Mouse (Mus musculus) thymus, postnatal 0 days (tissue): Measurements from ENCODE around the gene Lamc2. TPM values are rescaled to one million over a fixed set of nuclear protein-coding genes. Genes with fewer than 3 reads are reported as not detected.

Experiments
- DNase-seq: peaks from one replicate; pipeline ENCODE4 v3.0.0-alpha.2; 2015; ENCODE audit warnings: low spot score
- polyA plus RNA-seq: library from polyadenylated mRNA; unstranded; fragments of >200 nt; fragmentation: Nextera tagmentation; extraction: Ambion mirVana; gene quantifications from 2 replicates; pipeline ENCODE4 v1.2.1, GENCODE M21; 2015

Gene Lamc2
- 12.2 and 14.7 TPM in 2 replicates for polyA plus RNA-seq

- peak; percentile 15 for DNase-seq
Measured at GRCm38 (mm10) chr1:153185828-153186803, at the start of gene Lamc2. Gene Lamc2, minus strand, starts transcription at chr1:153186447.

GRCm38 (mm10) chr1:153235576-153235975, 49.3 kb upstream of the Lamc2 start:
- no peak for DNase-seq

GRCm38 (mm10) chr1:153231681-153232080, 45.4 kb upstream of the Lamc2 start:
- DNase-seq = no peak

- DNase-seq = no peak
Measured at GRCm38 (mm10) chr1:153227916-153228315, 41.7 kb upstream of the Lamc2 start.

- no peak for DNase-seq
Measured at GRCm38 (mm10) chr1:153227096-153227495, 40.8 kb upstream of the Lamc2 start.

GRCm38 (mm10) chr1:153225786-153226725, 39.8 kb upstream of the Lamc2 start:
- DNase-seq = no peak

- DNase-seq = no peak
Measured at GRCm38 (mm10) chr1:153224331-153224730, 38.1 kb upstream of the Lamc2 start.

- DNase-seq = no peak
Measured at GRCm38 (mm10) chr1:153219376-153219775, 33.1 kb upstream of the Lamc2 start.

GRCm38 (mm10) chr1:153216516-153216915, 30.3 kb upstream of the Lamc2 start:
- no peak for DNase-seq

GRCm38 (mm10) chr1:153215676-153216075, 29.4 kb upstream of the Lamc2 start:
- DNase-seq = no peak

GRCm38 (mm10) chr1:153210992-153211391, 24.7 kb upstream of the Lamc2 start:
- DNase-seq = no peak

- DNase-seq = no peak
Measured at GRCm38 (mm10) chr1:153210198-153210597, 24.0 kb upstream of the Lamc2 start.

- DNase-seq = no peak
Measured at GRCm38 (mm10) chr1:153202195-153202594, 15.9 kb upstream of the Lamc2 start.

GRCm38 (mm10) chr1:153201448-153201847, 15.2 kb upstream of the Lamc2 start:
- no peak for DNase-seq

GRCm38 (mm10) chr1:153197316-153197850, 11.1 kb upstream of the Lamc2 start:
- DNase-seq = peak; percentile 25

- no peak for DNase-seq
Measured at GRCm38 (mm10) chr1:153192945-153193344, 6.7 kb upstream of the Lamc2 start.

GRCm38 (mm10) chr1:153192379-153192778, 6.1 kb upstream of the Lamc2 start:
- DNase-seq = no peak

- no peak for DNase-seq
Measured at GRCm38 (mm10) chr1:153191943-153192329, 5.7 kb upstream of the Lamc2 start.

GRCm38 (mm10) chr1:153191237-153191942, 5.1 kb upstream of the Lamc2 start:
- DNase-seq = no peak

GRCm38 (mm10) chr1:153188081-153188480, 1.8 kb upstream of the Lamc2 start:
- DNase-seq = no peak
